Mouse (Mus musculus) CD4-positive, CD25-positive, alpha-beta regulatory T cell, adult 2 months (primary cell): Measurements from ENCODE around the gene Gm5849.
"Not testable (repeated sequence)": the region's sequence is repeated elsewhere in the genome, so short reads cannot be mapped to it uniquely, and the experiment has no call there.

Experiments used
- DNase-seq: peaks from one replicate; pipeline ENCODE4 v3.0.0-alpha.2; 2012; ENCODE audit warnings: low read depth, low spot score

Gm5849 gene

GRCm38 (mm10) chr3:90777776-90778175 lies at the start of gene Gm5849:
Gm5849 (minus strand) TSS chr3:90777876.
- DNase-seq = not testable (repeated sequence)

GRCm38 (mm10) chr3:90749658-90750057 lies 28.0 kb downstream of the Gm5849 start:
- DNase-seq = no peak

- DNase-seq = no peak
Observed at GRCm38 (mm10) chr3:90726606-90727005, 51.1 kb downstream of the Gm5849 start, which contains the start of gene Pglyrp4. Pglyrp4 (plus strand) TSS chr3:90726906.
